Mouse (Mus musculus): ENCODE measurements around the gene Kcna10. TPM values are rescaled to one million over a fixed set of nuclear protein-coding genes. Genes with fewer than 3 reads are reported as not detected.

Kcna10 gene
- total RNA-seq, 4 experiments from 2014 or later = 0.16 to 0.65 (median 0.61) TPM; not detected in 1

GRCm38 (mm10) chr3:107201310-107202180 is 18.7 kb downstream of the Kcna10 start:
- no peak for DNase-seq (ENCODE audit: low spot score in 2 of 2)

GRCm38 (mm10) chr3:107204413-107204812 is 21.6 kb downstream of the Kcna10 start:
- no peak for DNase-seq (ENCODE audit: low spot score in 2 of 2)

- no peak for DNase-seq (ENCODE audit: low spot score in 2 of 2)
These were observed 22.3 kb downstream of the Kcna10 start for GRCm38 (mm10) chr3:107205170-107205569.

- DNase-seq (ENCODE audit: low spot score in 2 of 2) = peak; percentile 41 to 43
These were observed 23.1 kb downstream of the Kcna10 start for GRCm38 (mm10) chr3:107205994-107206393.

- no peak for DNase-seq (ENCODE audit: low spot score in 2 of 2)
These were observed 23.8 kb downstream of the Kcna10 start for GRCm38 (mm10) chr3:107206490-107207150.

GRCm38 (mm10) chr3:107207625-107208253 is 24.9 kb downstream of the Kcna10 start:
- DNase-seq (ENCODE audit: low spot score in 2 of 2) = no peak

- no peak for DNase-seq (ENCODE audit: low spot score in 2 of 2)
These were observed 31.8 kb downstream of the Kcna10 start for GRCm38 (mm10) chr3:107214606-107215005.

- DNase-seq (ENCODE audit: low spot score in 2 of 2) = no peak
These were observed 33.7 kb downstream of the Kcna10 start for GRCm38 (mm10) chr3:107216400-107217100.

- DNase-seq (ENCODE audit: low spot score in 2 of 2) = no peak
These were observed 34.2 kb downstream of the Kcna10 start for GRCm38 (mm10) chr3:107217101-107217480.

- DNase-seq (ENCODE audit: low spot score in 2 of 2) = peak in 1 of 2 experiments; percentile 25
These were observed 35.7 kb downstream of the Kcna10 start for GRCm38 (mm10) chr3:107218572-107218971.

- DNase-seq (ENCODE audit: low spot score in 2 of 2) = no peak
These were observed 38.8 kb downstream of the Kcna10 start, which contains the start of gene Cym for GRCm38 (mm10) chr3:107221608-107222007. Gene Cym (minus strand): TSS chr3:107221732.

- no peak for DNase-seq (ENCODE audit: low spot score in 2 of 2)
These were observed 40.4 kb downstream of the Kcna10 start for GRCm38 (mm10) chr3:107223230-107223629.

- no peak for DNase-seq (ENCODE audit: low spot score in 2 of 2)
These were observed 43.0 kb downstream of the Kcna10 start for GRCm38 (mm10) chr3:107225820-107226219.

GRCm38 (mm10) chr3:107229221-107229620 is 46.4 kb downstream of the Kcna10 start:
- no peak for DNase-seq (ENCODE audit: low spot score in 2 of 2)

GRCm38 (mm10) chr3:107229822-107230221 is 47.0 kb downstream of the Kcna10 start:
- no peak for DNase-seq (ENCODE audit: low spot score in 2 of 2)

GRCm38 (mm10) chr3:107230527-107230926 is 47.7 kb downstream of the Kcna10 start, which contains the start of gene A630076J17Rik:
Gene A630076J17Rik (plus strand): TSS chr3:107230614.
- DNase-seq (ENCODE audit: low spot score in 2 of 2) = no peak

- DNase-seq (ENCODE audit: low spot score in 2 of 2) = no peak
These were observed 48.3 kb downstream of the Kcna10 start for GRCm38 (mm10) chr3:107231202-107231601.

- peak; percentile 62 to 83 for DNase-seq (ENCODE audit: low spot score in 2 of 2)
These were observed 50.5 kb downstream of the Kcna10 start for GRCm38 (mm10) chr3:107233351-107233813.

- no peak for DNase-seq (ENCODE audit: low spot score in 2 of 2)
These were observed 51.1 kb downstream of the Kcna10 start for GRCm38 (mm10) chr3:107233945-107234344.

GRCm38 (mm10) chr3:107238051-107238450 is 55.2 kb downstream of the Kcna10 start:
- DNase-seq (ENCODE audit: low spot score in 2 of 2) = no peak

GRCm38 (mm10) chr3:107238471-107238980 is 55.7 kb downstream of the Kcna10 start:
- DNase-seq (ENCODE audit: low spot score in 2 of 2) = no peak

Measured in left cerebral cortex, adult 8-10 months (tissue).